Mouse (Mus musculus) ES-E14 (cell line): ENCODE data around the gene Larp1b. TPM values are rescaled to one million over a fixed set of nuclear protein-coding genes. Genes with fewer than 3 reads are reported as not detected.

Source experiments
- DNase-seq: peaks from one replicate; pipeline ENCODE4 v3.0.0-alpha.2; 2013; ENCODE audit warnings: low read depth, low spot score
- H3K27ac ChIP-seq: 2 replicates; pipeline ENCODE4 v1.5.1; 2012; ENCODE audit warnings: low read depth, mild to moderate bottlenecking, low read length, moderate library complexity, mixed read lengths; ENCODE audit not compliant: poor library complexity, insufficient read depth, severe bottlenecking
- H3K36me3 ChIP-seq: 2 replicates; pipeline ENCODE4 v1.6.1; 2012; ENCODE audit warnings: mild to moderate bottlenecking, low read length, moderate library complexity, mixed read lengths; ENCODE audit not compliant: control insufficient read depth, poor library complexity, insufficient read depth, severe bottlenecking
- H3K4me1 ChIP-seq, 2 experiments: fragments of 150-350 bp in 1 of 2; sonication (generic) in 1 of 2; 2 replicates each; pipeline ENCODE4 v1.6.1; 2012; ENCODE audit warnings: low read length in 2 of 2, mild to moderate bottlenecking in 1 of 2, mixed read lengths in 1 of 2; ENCODE audit not compliant: control insufficient read depth in 2 of 2, insufficient read depth in 2 of 2, poor library complexity in 1 of 2
- H3K4me3 ChIP-seq, 2 experiments: fragments of 150-350 bp in 1 of 2; sonication (generic) in 1 of 2; 2 replicates each; pipeline ENCODE4 v1.5.1; 2012; ENCODE audit warnings: low read length in 2 of 2, low read depth in 1 of 2, mild to moderate bottlenecking in 1 of 2, mixed read lengths in 1 of 2; ENCODE audit not compliant: insufficient read depth in 1 of 2, poor library complexity in 1 of 2, severe bottlenecking in 1 of 2
- H3K9ac ChIP-seq: 2 replicates; pipeline ENCODE4 v1.6.1; 2012; ENCODE audit warnings: low read depth, mild to moderate bottlenecking, low read length, mixed read lengths; ENCODE audit not compliant: poor library complexity, insufficient read depth, severe bottlenecking
- H3K9me3 ChIP-seq: fragments of 150-350 bp; sonication (generic); 2 replicates; pipeline ENCODE4 v1.6.1; 2012; ENCODE audit warnings: low read depth, mild to moderate bottlenecking, low read length; ENCODE audit not compliant: control insufficient read depth, insufficient read depth
- CHD2 ChIP-seq: IDR thresholded peaks from 2 replicates; pipeline ENCODE4 v1.6.1; 2014; ENCODE audit warnings: mild to moderate bottlenecking, low read depth, low read length, inconsistent platforms
- HCFC1 ChIP-seq: IDR thresholded peaks from 2 replicates; pipeline ENCODE4 v1.6.1; 2012; ENCODE audit warnings: low read length, inconsistent platforms, borderline replicate concordance; ENCODE audit not compliant: insufficient read depth
- MAFK ChIP-seq: IDR thresholded peaks from 2 replicates; pipeline ENCODE4 v1.6.1; 2014; ENCODE audit warnings: mild to moderate bottlenecking, low read depth, low read length, inconsistent platforms; ENCODE audit not compliant: insufficient read depth
- ZC3H11A ChIP-seq: IDR thresholded peaks from 2 replicates; pipeline ENCODE4 v1.6.1; 2012; ENCODE audit warnings: low read depth, mild to moderate bottlenecking, inconsistent platforms, low read length, borderline replicate concordance
- ZNF384 ChIP-seq: IDR thresholded peaks from 2 replicates; pipeline ENCODE4 v1.6.1; 2012; ENCODE audit warnings: low read depth, low read length, inconsistent platforms
- in situ Hi-C, 2 experiments: fragments of 600-800 bp; cut with MboI; formaldehyde crosslinking; loops; one replicate each; pipeline ENCODE4 v1.15.1; 2025; ENCODE audit warnings: low sequenced_read_pairs in 2 of 2, inconsistent platforms in 1 of 2; ENCODE audit not compliant: unreplicated experiment in 2 of 2
- total RNA-seq: library from RNA; depleted of rRNA; stranded (reverse); fragments of 300-350 nt; gene quantifications from 2 replicates; pipeline ENCODE4 v1.2.3, GENCODE M21; 2012

Gene Larp1b
- total RNA-seq, 1 experiment: 9.4 TPM

- Histone ChIP-seq H3K9me3 (no peaks in the 10 kb centered on the region), H3K4me1 (0 out of 4 replicates have a peak, but pooled peaks cover 0 to 1% of the 10 kb centered on the region in 2 experiments), H3K27ac (no peak overlapping the region), H3K36me3 (no peaks in the 10 kb centered on the region), H3K4me3 (no peak overlapping the region), H3K9ac (no peak overlapping the region)
- in situ Hi-C loops: no loop called here
- no peak for TF ChIP-seq ZNF384
- TF ChIP-seq ZC3H11A: no peak
- no peak for TF ChIP-seq CHD2
- no peak for TF ChIP-seq MAFK
- TF ChIP-seq HCFC1: no peak
- no peak for DNase-seq
These were observed 94.2 kb downstream of the Larp1b start for GRCm38 (mm10) chr3:41043756-41044354.

GRCm38 (mm10) chr3:41047838-41048237 lies 98.2 kb downstream of the Larp1b start:
- H3K27ac ChIP-seq: no peak overlapping the region
- H3K36me3 ChIP-seq: no peaks in the 10 kb centered on the region
- no peak overlapping the region for H3K4me3 ChIP-seq
- H3K4me1 ChIP-seq: no peaks in the 10 kb centered on the region
- no peak for DNase-seq
- in situ Hi-C loops: no loop called here
- TF ChIP-seq HCFC1 (no peak), CHD2 (no peak), ZNF384 (no peak), ZC3H11A (no peak), MAFK (no peak)
- no peak overlapping the region for H3K9ac ChIP-seq
- H3K9me3 ChIP-seq: no peaks in the 10 kb centered on the region

DNA sequence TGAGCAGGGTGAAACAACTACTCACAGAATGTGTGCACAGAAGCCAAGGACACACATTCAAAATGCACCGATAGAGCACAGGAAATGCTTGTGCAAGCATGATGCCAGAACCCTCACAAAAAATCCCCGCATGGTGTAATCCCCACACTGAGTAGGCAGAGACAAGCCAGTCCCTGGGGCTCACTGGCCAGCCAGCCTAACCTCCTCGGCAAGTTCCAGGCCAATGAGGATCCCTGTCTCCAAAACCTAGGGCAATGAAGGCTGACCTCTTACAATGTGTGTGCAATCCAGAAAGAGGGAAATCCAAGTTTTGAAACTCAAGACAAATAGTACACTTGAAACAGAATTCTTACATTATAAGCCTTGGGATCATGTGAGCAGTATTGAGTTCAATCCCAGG lies 103.7 kb downstream of the Larp1b start:
- TF ChIP-seq ZC3H11A (no peak), HCFC1 (no peak), MAFK (no peak), ZNF384 (no peak), CHD2 (no peak)
- in situ Hi-C loops: no loop called here
- Histone ChIP-seq H3K9ac (no peak overlapping the region), H3K9me3 (no peaks in the 10 kb centered on the region), H3K27ac (no peak overlapping the region), H3K4me1 (no peaks in the 10 kb centered on the region), H3K4me3 (no peak overlapping the region), H3K36me3 (no peaks in the 10 kb centered on the region)
- DNase-seq: no peak

DNA sequence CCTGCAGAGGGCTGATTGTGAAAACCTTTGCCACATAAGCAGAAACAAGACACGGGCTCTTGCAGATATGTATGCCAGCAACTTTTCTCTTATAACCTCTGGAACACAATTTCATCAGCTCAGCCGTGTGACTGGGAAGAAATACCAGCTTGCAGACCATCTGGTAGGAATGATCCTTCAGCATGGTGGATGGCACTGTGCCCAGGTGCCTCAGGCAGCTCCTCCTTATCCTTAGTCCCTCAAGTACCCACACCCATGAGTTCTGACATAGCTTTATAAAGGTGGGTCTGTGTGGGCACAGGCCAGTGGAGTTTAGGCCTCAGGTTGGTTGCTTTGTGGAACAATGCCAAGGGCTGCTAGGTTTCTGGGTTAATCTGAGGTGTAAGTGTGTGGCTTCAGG lies 108.8 kb downstream of the Larp1b start:
- H3K4me3 ChIP-seq: no peak overlapping the region
- no peaks in the 10 kb centered on the region for H3K4me1 ChIP-seq
- H3K9ac ChIP-seq: no peak overlapping the region
- no peaks in the 10 kb centered on the region for H3K9me3 ChIP-seq
- no peak for DNase-seq
- no peak overlapping the region for H3K27ac ChIP-seq
- in situ Hi-C loops: no loop called here
- no peaks in the 10 kb centered on the region for H3K36me3 ChIP-seq
- TF ChIP-seq CHD2 (no peak), HCFC1 (no peak), ZNF384 (no peak), ZC3H11A (no peak), MAFK (no peak)

GRCm38 (mm10) chr3:41059249-41059648 lies 109.6 kb downstream of the Larp1b start:
- no peaks in the 10 kb centered on the region for H3K4me1 ChIP-seq
- H3K9me3 ChIP-seq: no peaks in the 10 kb centered on the region
- TF ChIP-seq MAFK (no peak), ZC3H11A (no peak), CHD2 (no peak)
- no peak overlapping the region for H3K4me3 ChIP-seq
- in situ Hi-C loops: no loop called here
- H3K9ac ChIP-seq: no peak overlapping the region
- H3K36me3 ChIP-seq: no peaks in the 10 kb centered on the region
- no peak for DNase-seq
- no peak overlapping the region for H3K27ac ChIP-seq
